Mouse (Mus musculus): ENCODE measurements at regions not wholly inside any gene's neighbourhood (a gene's known extent, or its start where the extent isn't known, plus 50 kb on each side); places are given as distances from the start of the nearest gene placed in this dataset.

DNA sequence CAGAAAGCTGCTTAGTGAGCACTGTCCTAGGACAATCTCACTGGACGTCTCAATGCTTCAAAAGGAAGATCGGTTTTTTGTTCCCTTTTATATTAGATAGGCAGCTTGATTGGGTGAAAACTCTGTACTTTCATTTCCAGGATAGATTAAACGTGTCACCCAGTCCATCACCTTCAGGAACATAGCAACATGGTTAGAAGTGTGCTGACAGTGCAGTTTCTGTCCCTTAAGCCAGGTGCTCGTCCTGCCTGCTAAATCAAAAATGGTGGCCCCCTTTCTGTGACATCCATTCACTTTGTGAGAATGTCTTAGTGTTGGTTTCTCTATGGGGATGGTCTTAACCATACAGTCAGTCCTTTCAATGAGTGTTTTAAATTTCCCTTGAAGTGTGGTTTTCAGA lies 160.9 kb upstream of the Sh3bp4 start:
- no peak for TF ChIP-seq CTCF (conservative IDR thresholded peaks at IDR 0.05; ENCODE audit: insufficient read depth, insufficient read length, low read depth, low read length)
- TF ChIP-seq POLR2A (IDR thresholded peaks at IDR 0.05; ENCODE audit: low read depth, low read length) = no peak

All from kidney, adult 2 months (tissue).